Mouse (Mus musculus): ENCODE measurements around the gene Son. TPM values are rescaled to one million over a fixed set of nuclear protein-coding genes. Genes with fewer than 3 reads are reported as not detected.

Son gene
- total RNA-seq, 2 experiments from 2014 or later = 202 to 210 TPM

Other genes with a start within 250 kb of the Son start
- 1 to 10 TPM; 9.8 to 9.9 TPM for gene Il10rb, start 241.3 kb upstream of the Son start, total RNA-seq (2021)
- 10 to 100 TPM; 41.7 to 53.2 TPM for gene Ifnar1, start 162.3 kb upstream of the Son start, total RNA-seq (2021)
- gene Ifngr2, start 100.4 kb upstream of the Son start, total RNA-seq (2021) = 10 to 100 TPM; 31.3 to 41.2 TPM
- 10 to 100 TPM; 87.7 to 92.8 TPM for gene Tmem50b, start 49.7 kb upstream of the Son start, total RNA-seq (2021)
- 1 to 10 TPM; 8.3 to 8.6 TPM for gene Dnajc28, start 28.5 kb upstream of the Son start, total RNA-seq (2021)
- 10 to 100 TPM; 53.0 TPM for gene Gart, start 554 bp upstream of the Son start, total RNA-seq (2021)
- gene Donson, start 41.3 kb downstream of the Son start, total RNA-seq (2021) = 10 to 100 TPM; 20.1 to 20.5 TPM
- gene Cryzl1, start 81.5 kb downstream of the Son start, total RNA-seq (2021) = 100 to 1,000 TPM; 106 to 110 TPM
- 100 to 1,000 TPM; 127 to 135 TPM for gene Itsn1, start 81.8 kb downstream of the Son start, total RNA-seq (2021)